Mouse (Mus musculus) brain, embryonic 14.5 days (tissue): ENCODE results near the gene Pum1. TPM values are rescaled to one million over a fixed set of nuclear protein-coding genes. Genes with fewer than 3 reads are reported as not detected.

Experiments
- DNase-seq: peaks from one replicate; pipeline ENCODE4 v3.0.0-alpha.2; 2011; ENCODE audit warnings: low read depth
- CTCF ChIP-seq: fragments of 200-500 bp; IDR thresholded peaks from 2 replicates; pipeline ENCODE4 v1.5.1; 2012; ENCODE audit warnings: inconsistent platforms, mild to moderate bottlenecking, moderate library complexity, borderline replicate concordance; ENCODE audit not compliant: insufficient read depth, insufficient read length; ENCODE audit errors: extremely low read depth
- POLR2A ChIP-seq: fragments of 200-500 bp; IDR thresholded peaks from 2 replicates; pipeline ENCODE4 v1.6.1; 2012; ENCODE audit warnings: mild to moderate bottlenecking, inconsistent platforms, borderline replicate concordance; ENCODE audit not compliant: poor library complexity, insufficient read depth, insufficient read length, severe bottlenecking; ENCODE audit errors: extremely low read depth
- polyA plus RNA-seq: library from polyadenylated mRNA; depleted of rRNA; stranded (reverse); fragments of >200 nt; gene quantifications from 2 replicates; pipeline ENCODE4 v1.2.3, GENCODE M21; 2012

Gene Pum1
- polyA plus RNA-seq, 1 experiment = 106 TPM

GRCm38 (mm10) chr4:130777647-130778046 lies 114.5 kb downstream of the Pum1 start:
- TF ChIP-seq POLR2A (no peak), CTCF (no peak)
- peak; percentile 43 for DNase-seq

- DNase-seq = peak; percentile 44
- TF ChIP-seq CTCF (no peak), POLR2A (no peak)
Observed at GRCm38 (mm10) chr4:130779037-130779436, 115.9 kb downstream of the Pum1 start.

DNA sequence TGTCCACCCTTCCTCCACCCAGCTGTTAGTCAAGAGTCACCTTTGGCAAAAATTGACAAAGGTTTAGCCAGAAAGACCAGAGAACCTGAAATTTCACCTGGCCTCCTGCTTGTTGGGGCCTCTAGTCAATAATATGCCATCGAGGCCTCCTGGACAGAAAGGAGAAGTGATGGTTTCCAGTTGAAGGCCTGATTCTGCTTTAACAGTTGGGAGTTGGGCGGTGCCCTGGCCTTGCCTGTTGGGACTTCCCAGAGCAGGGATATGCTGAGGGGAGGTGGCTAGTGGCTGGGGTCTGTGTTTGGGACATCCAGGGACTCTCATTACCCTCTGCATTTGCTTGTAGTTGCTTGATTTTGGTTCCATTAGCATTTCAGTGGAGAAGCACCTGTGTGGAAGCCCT lies 119.4 kb downstream of the Pum1 start:
- TF ChIP-seq CTCF (no peak), POLR2A (no peak)
- DNase-seq = no peak

DNA sequence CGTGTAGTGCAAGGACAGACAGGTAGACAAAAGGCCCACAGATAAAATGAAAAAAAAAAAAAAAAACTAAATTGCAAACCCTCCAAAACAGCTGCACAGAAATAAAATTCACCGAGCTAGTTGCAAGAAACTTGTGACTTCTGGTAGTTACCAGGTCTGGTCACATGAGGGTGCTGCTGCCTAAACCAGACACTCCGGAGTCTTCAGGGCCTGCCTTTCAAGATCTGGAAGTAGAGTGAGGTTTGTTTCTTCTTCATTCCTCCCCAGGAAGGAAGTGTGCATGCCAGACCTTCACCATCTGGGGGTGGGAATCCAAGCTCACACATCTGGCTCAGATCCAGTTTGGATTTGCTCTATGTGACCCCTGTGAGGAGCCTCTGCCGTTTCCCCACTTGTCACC lies 121.6 kb downstream of the Pum1 start:
- DNase-seq = peak; percentile 82
- TF ChIP-seq POLR2A = no peak
- peak; percentile 70; the same call in 1 of the 2 replicates for TF ChIP-seq CTCF

DNA sequence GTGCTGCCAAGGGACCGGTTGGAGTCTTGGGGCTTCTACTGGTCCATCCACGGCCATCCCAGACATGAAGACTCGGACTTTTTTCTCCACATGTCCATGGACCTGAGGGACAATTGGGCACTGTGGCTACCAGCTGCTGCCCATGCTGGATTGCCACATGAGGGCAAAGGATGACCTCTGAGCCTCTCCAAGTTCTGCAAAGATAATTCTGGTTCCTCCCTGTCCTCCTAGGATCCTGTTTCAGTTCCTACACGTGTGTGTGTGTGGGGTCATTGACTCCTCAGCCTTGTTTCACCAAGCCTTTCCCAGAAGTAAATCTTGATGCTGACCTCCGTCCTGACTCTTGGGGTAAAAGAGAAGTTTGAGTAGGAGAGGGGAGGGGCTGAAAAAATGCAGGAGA lies 124.4 kb downstream of the Pum1 start:
- no peak for DNase-seq
- TF ChIP-seq CTCF = no peak
- no peak for TF ChIP-seq POLR2A

DNA sequence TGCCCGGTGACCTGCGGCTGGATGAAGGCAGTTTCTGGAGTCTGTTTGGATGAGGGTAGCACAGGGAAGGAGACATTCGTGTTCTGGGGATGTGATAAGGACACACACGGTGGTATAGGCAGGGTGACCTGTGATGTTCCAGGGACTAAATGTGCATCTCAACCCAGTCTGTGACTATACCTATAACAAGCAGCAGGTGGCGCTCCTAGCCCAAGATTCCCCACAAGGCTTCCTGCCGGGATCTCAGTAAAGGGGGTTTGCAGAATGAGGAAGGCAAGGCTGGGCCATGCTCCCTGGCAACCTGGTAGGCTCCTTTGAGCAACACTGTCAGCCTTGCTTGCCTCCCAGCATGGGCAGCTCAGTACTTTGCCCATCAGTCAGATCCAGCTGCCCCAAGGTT lies 127.1 kb downstream of the Pum1 start:
- peak; percentile 92 for DNase-seq
- peak; percentile 87 for TF ChIP-seq CTCF
- no peak for TF ChIP-seq POLR2A

GRCm38 (mm10) chr4:130791811-130792375 lies 128.8 kb downstream of the Pum1 start:
- DNase-seq = peak; percentile 55

GRCm38 (mm10) chr4:130792376-130793179 lies 129.5 kb downstream of the Pum1 start, which contains the start of gene Sdc3:
Gene Sdc3 (plus strand): TSS chr4:130792537.
- DNase-seq = peak; percentile 56
- TF ChIP-seq POLR2A = peak; percentile 65
- TF ChIP-seq CTCF = no peak

More at GRCm38 (mm10) chr4:130791811-130792375, 128.8 kb downstream of the Pum1 start:
- TF ChIP-seq CTCF (no peak), POLR2A (no peak)

GRCm38 (mm10) chr4:130793180-130793501 lies 130.0 kb downstream of the Pum1 start:
- TF ChIP-seq CTCF = no peak
- no peak for TF ChIP-seq POLR2A
- no peak for DNase-seq

GRCm38 (mm10) chr4:130794771-130795170 lies 131.7 kb downstream of the Pum1 start:
- DNase-seq = no peak
- TF ChIP-seq CTCF (no peak), POLR2A (no peak)

- no peak for DNase-seq
- TF ChIP-seq POLR2A (no peak), CTCF (no peak)
Observed at GRCm38 (mm10) chr4:130795970-130796369, 132.8 kb downstream of the Pum1 start.

- TF ChIP-seq POLR2A (no peak), CTCF (no peak)
- DNase-seq = no peak
Observed at GRCm38 (mm10) chr4:130797201-130798051, 134.3 kb downstream of the Pum1 start.

- DNase-seq = peak; percentile 43
- no peak for TF ChIP-seq POLR2A
- TF ChIP-seq CTCF = no peak
Observed at GRCm38 (mm10) chr4:130798416-130798815, 135.3 kb downstream of the Pum1 start.

DNA sequence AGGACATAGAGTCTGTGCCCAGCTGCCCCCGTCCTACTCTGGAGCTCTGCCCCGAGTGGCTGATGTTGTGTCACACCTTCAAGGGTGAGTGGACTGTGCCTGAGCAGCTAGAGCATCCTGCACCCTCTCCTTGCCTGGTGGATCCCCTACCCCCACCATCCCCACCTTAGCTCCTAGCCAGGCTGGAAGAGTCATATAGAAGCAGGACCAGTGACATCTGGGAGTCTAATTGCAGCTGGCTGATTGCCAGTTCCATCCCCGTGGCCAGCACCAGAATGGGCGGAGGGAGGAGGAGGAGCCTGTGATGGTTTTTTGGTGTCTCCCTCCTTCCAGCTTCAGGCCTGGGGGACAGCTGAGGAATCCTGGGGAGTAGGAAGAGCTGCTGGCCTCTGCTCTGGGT lies 136.0 kb downstream of the Pum1 start:
- peak; percentile 73 for DNase-seq

More for the DNA sequence above, 136.0 kb downstream of the Pum1 start:
- TF ChIP-seq CTCF = no peak
- TF ChIP-seq POLR2A = no peak
